Mouse (Mus musculus): ENCODE measurements around the gene Chpt1. TPM values are rescaled to one million over a fixed set of nuclear protein-coding genes. Genes with fewer than 3 reads are reported as not detected.

The Chpt1 gene
- polyA plus RNA-seq, 1 experiment from 2014 or later: 4.7 TPM

DNA sequence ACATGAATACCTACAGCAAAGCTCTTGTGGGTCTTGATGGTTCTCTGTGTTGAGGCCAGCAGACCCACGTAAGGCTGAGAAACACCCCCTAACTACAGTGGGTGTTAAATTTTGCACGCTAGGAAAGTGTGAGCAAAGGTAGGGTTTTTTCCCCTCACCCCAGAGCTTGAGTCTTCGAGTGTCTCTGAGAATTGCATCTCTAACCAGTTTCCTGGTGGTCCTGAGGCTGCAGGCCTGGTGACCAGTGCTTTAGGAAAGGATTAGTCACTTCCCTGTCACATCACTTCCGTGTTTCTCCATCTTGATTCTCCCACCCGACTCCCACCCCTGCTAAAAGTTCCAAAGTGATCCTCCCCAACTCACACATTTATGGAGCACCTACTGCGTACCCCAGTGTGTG, 99.7 kb downstream of the Chpt1 start:
- no peak overlapping the region for H3K4me2 ChIP-seq
- no peak overlapping the region for H3K4me3 ChIP-seq (replicated peaks)
- no peak overlapping the region for H3K27ac ChIP-seq (replicated peaks)
- peaks cover 6% of the 10 kb centered on the region; the same call in 1 of the 2 replicates for H3K36me3 ChIP-seq (replicated peaks)
- 59% methylated on average over 6 of the region's 6 CpGs for WGBS (ENCODE audit: insufficient replicate concordance)
- no peaks in the 10 kb centered on the region for H3K27me3 ChIP-seq
- no peak overlapping the region for H3K9ac ChIP-seq
- no peaks in the 10 kb centered on the region for H3K4me1 ChIP-seq (replicated peaks)
- ATAC-seq (ENCODE audit: insufficient read depth): no peak
- H3K9me3 ChIP-seq (replicated peaks): no peaks in the 10 kb centered on the region

DNA sequence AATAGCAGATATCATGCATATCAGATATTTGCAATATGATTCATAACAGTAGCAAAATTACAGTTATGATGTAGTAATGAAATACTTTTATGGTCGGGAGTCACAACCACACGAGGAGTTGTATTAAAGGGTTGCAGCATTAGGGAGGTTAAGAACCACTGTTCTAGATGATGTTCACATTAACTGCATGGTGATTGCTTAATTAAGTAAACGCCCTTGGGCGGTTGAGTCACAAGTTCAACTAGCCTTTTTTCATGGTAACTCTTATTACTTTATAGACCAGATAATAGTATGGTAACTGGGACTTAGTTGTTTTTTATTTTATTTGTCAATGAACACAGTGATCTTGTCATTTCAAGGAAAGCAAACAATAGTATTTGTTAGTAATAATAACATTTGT, 100.9 kb downstream of the Chpt1 start:
- Histone ChIP-seq H3K36me3 (replicated peaks) (peaks cover 6% of the 10 kb centered on the region; the same call in 1 of the 2 replicates), H3K9ac (no peak overlapping the region), H3K4me1 (replicated peaks) (no peaks in the 10 kb centered on the region), H3K4me2 (no peak overlapping the region), H3K27me3 (no peaks in the 10 kb centered on the region), H3K9me3 (replicated peaks) (no peaks in the 10 kb centered on the region), H3K4me3 (replicated peaks) (no peak overlapping the region), H3K27ac (replicated peaks) (no peak overlapping the region)
- ATAC-seq (ENCODE audit: insufficient read depth): no peak
- WGBS (ENCODE audit: insufficient replicate concordance): 73% methylated on average over 4 of the region's 4 CpGs

Other genes starting within 250 kb of the Chpt1 start
- 2.0 and 2.3 TPM in 2 replicates for gene Dram1, start 125.0 kb downstream of the Chpt1 start, polyA plus RNA-seq (2015; fragmentation: Nextera tagmentation; extraction: Ambion mirVana)
- 2.7 TPM in 2 replicates for gene Gnptab, start 124.9 kb downstream of the Chpt1 start, polyA plus RNA-seq (2015; fragmentation: Nextera tagmentation; extraction: Ambion mirVana)
- gene Sycp3, start 44.5 kb downstream of the Chpt1 start, polyA plus RNA-seq (2015; fragmentation: Nextera tagmentation; extraction: Ambion mirVana): 0.07 TPM in 1 of 2 replicates, not detected in the other
- 8.0 and 11.4 TPM in 2 replicates for gene Mybpc1, start 101.1 kb upstream of the Chpt1 start, polyA plus RNA-seq (2015; fragmentation: Nextera tagmentation; extraction: Ambion mirVana)
- 11.7 and 12.9 TPM in 2 replicates for gene Spic, start 180.9 kb upstream of the Chpt1 start, polyA plus RNA-seq (2015; fragmentation: Nextera tagmentation; extraction: Ambion mirVana)
- 57.7 and 62.5 TPM in 2 replicates for gene Arl1, start 226.8 kb upstream of the Chpt1 start, polyA plus RNA-seq (2015; fragmentation: Nextera tagmentation; extraction: Ambion mirVana)

All from liver, embryonic 15.5 days (tissue).